Mouse (Mus musculus) layer of hippocampus, adult 9-10 months (tissue): ENCODE results near the gene Ppp1r12b.

Experiments used
- DNase-seq: peaks from one replicate; pipeline ENCODE4 v3.0.0; 2022; ENCODE audit warnings: low spot score

The Ppp1r12b gene

GRCm38 (mm10) chr1:134955637-134956176, at the start of gene Ppp1r12b:
TSS of gene Ppp1r12b (minus strand) at chr1:134955942.
- peak; percentile 97 for DNase-seq

GRCm38 (mm10) chr1:135003346-135003745, 47.6 kb upstream of the Ppp1r12b start:
- no peak for DNase-seq

- DNase-seq, result no peak
Observed at GRCm38 (mm10) chr1:135000527-135000926, 44.8 kb upstream of the Ppp1r12b start.

GRCm38 (mm10) chr1:134998231-134998630, 42.5 kb upstream of the Ppp1r12b start:
- DNase-seq, result no peak

- DNase-seq, result no peak
Observed at GRCm38 (mm10) chr1:134997568-134997967, 41.8 kb upstream of the Ppp1r12b start.

- DNase-seq, result no peak
Observed at GRCm38 (mm10) chr1:134996471-134996870, 40.7 kb upstream of the Ppp1r12b start.

- no peak for DNase-seq
Observed at GRCm38 (mm10) chr1:134995954-134996353, 40.2 kb upstream of the Ppp1r12b start.

- DNase-seq, result no peak
Observed at GRCm38 (mm10) chr1:134995437-134995836, 39.7 kb upstream of the Ppp1r12b start.

- no peak for DNase-seq
Observed at GRCm38 (mm10) chr1:134994739-134995138, 39.0 kb upstream of the Ppp1r12b start.

GRCm38 (mm10) chr1:134992046-134992645, 36.4 kb upstream of the Ppp1r12b start:
- no peak for DNase-seq

- peak; percentile 70 for DNase-seq
Observed at GRCm38 (mm10) chr1:134989372-134989771, 33.6 kb upstream of the Ppp1r12b start.

GRCm38 (mm10) chr1:134987962-134988341, 32.2 kb upstream of the Ppp1r12b start:
- DNase-seq, result no peak

GRCm38 (mm10) chr1:134987173-134987961, 31.6 kb upstream of the Ppp1r12b start:
- no peak for DNase-seq

GRCm38 (mm10) chr1:134972920-134973319, 17.2 kb upstream of the Ppp1r12b start:
- no peak for DNase-seq

- no peak for DNase-seq
Observed at GRCm38 (mm10) chr1:134965430-134965829, 9.7 kb upstream of the Ppp1r12b start.

GRCm38 (mm10) chr1:134962821-134963220, 7.1 kb upstream of the Ppp1r12b start:
- DNase-seq, result no peak

GRCm38 (mm10) chr1:134962053-134962803, 6.5 kb upstream of the Ppp1r12b start, which contains the start of gene Ube2t:
TSS of gene Ube2t (plus strand) at chr1:134962565.
- peak; percentile 56 for DNase-seq

GRCm38 (mm10) chr1:134960634-134961033, 4.9 kb upstream of the Ppp1r12b start:
- no peak for DNase-seq

- DNase-seq, result no peak
Observed at GRCm38 (mm10) chr1:134955050-134955636, 599 bp downstream of the Ppp1r12b start.

- no peak for DNase-seq
Observed at GRCm38 (mm10) chr1:134949946-134950345, 5.8 kb downstream of the Ppp1r12b start.

- DNase-seq, result no peak
Observed at GRCm38 (mm10) chr1:134947590-134947989, 8.2 kb downstream of the Ppp1r12b start.

- no peak for DNase-seq
Observed at GRCm38 (mm10) chr1:134942898-134943297, 12.8 kb downstream of the Ppp1r12b start.
